Mouse (Mus musculus) liver, postnatal 0 days (tissue): Measurements from ENCODE around the gene Fam149b. TPM values are rescaled to one million over a fixed set of nuclear protein-coding genes. Genes with fewer than 3 reads are reported as not detected.

Source experiments
- ATAC-seq: fragments of 200-750 bp; cut with Nextera tagmentation; 2 replicates; pipeline ENCODE4 v1.8.0; 2017; ENCODE audit warnings: mild to moderate bottlenecking, moderate library complexity
- DNase-seq: peaks from one replicate; pipeline ENCODE4 v3.0.0-alpha.2; 2016
- H3K27ac ChIP-seq: fragments of 300-500 bp; sonication (generic); 2 replicates; pipeline ENCODE4 v1.5.1; 2014; ENCODE audit warnings: antibody characterized with exemption, moderate library complexity, mild to moderate bottlenecking, low read depth
- H3K27me3 ChIP-seq: fragments of 300-500 bp; sonication (generic); 2 replicates; pipeline ENCODE4 v1.6.1; 2014; ENCODE audit warnings: low read length, control low read depth, mixed read lengths; ENCODE audit not compliant: insufficient read depth
- H3K36me3 ChIP-seq: fragments of 300-500 bp; sonication (generic); replicated peaks from 2 replicates; pipeline ENCODE4 v1.6.1; 2014; ENCODE audit warnings: mild to moderate bottlenecking, control low read depth, low read length, moderate library complexity, mixed read lengths; ENCODE audit not compliant: insufficient read depth
- H3K4me1 ChIP-seq: fragments of 300-500 bp; sonication (generic); 2 replicates; pipeline ENCODE4 v1.6.1; 2014; ENCODE audit warnings: antibody characterized with exemption, mild to moderate bottlenecking, control low read depth; ENCODE audit not compliant: insufficient read depth
- H3K4me2 ChIP-seq: fragments of 300-500 bp; sonication (generic); 2 replicates; pipeline ENCODE4 v1.6.1; 2014; ENCODE audit warnings: low read depth, mild to moderate bottlenecking, low read length, moderate library complexity, mixed read lengths
- H3K4me3 ChIP-seq: fragments of 300-500 bp; sonication (generic); 2 replicates; pipeline ENCODE4 v1.5.1; 2014; ENCODE audit warnings: low read depth, low read length
- H3K9ac ChIP-seq: fragments of 300-500 bp; sonication (generic); replicated peaks from 2 replicates; pipeline ENCODE4 v1.6.1; 2014; ENCODE audit warnings: mild to moderate bottlenecking, moderate library complexity
- H3K9me3 ChIP-seq: fragments of 300-500 bp; sonication (generic); 2 replicates; pipeline ENCODE4 v1.6.1; 2016; ENCODE audit warnings: mild to moderate bottlenecking, control low read depth, low read length, mixed read lengths
- CTCF ChIP-seq: sonication (generic); IDR thresholded peaks from 2 replicates; pipeline ENCODE4 v1.5.1; 2016; ENCODE audit warnings: antibody characterized with exemption, low read depth
- EP300 ChIP-seq: IDR thresholded peaks from 2 replicates; pipeline ENCODE4 v1.6.1; 2016; ENCODE audit warnings: antibody characterized with exemption, low read depth, mild to moderate bottlenecking
- WGBS: fragments of 180-500 bp; shearing (Covaris S2); extraction: QIAGEN DNeasy Blood & Tissue Kit; methylation state at CpG from one replicate; pipeline ENCODE4 v1.1.7; 2014; ENCODE audit not compliant: insufficient replicate concordance; 5-methylcytosine and 5-hydroxymethylcytosine counted together
- polyA plus RNA-seq: library from polyadenylated mRNA; unstranded; fragments of >200 nt; fragmentation: Nextera tagmentation; extraction: Ambion mirVana; gene quantifications from 2 replicates; pipeline ENCODE4 v1.2.1, GENCODE M21; 2015

Fam149b gene
- polyA plus RNA-seq, 1 experiment from 2014 or later: 5.7 TPM

DNA sequence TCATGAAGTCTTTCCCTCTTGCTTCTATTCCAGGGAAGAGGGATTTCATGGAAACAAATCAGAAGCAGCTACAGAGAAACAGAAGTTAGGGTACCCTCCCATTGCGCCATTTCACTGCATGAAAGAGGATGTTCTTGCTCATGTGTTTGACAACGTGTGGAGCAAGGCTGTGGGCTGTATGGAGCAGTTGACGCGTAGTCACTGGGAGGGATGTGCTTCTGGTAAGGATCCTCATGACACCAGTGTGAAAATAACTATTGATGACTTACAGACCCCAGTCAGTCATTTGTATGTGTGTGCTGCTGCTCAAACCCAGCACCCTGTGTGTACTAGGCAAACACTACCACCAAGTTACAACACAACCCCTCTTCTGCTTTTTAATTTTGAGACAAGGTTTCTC, 15.3 kb downstream of the Fam149b start:
- no peak overlapping the region for H3K4me2 ChIP-seq
- ATAC-seq (no peak), DNase-seq (peak; percentile 28)
- H3K4me1 ChIP-seq: no peaks in the 10 kb centered on the region
- no peak overlapping the region for H3K9ac ChIP-seq
- no peaks in the 10 kb centered on the region for H3K27me3 ChIP-seq
- TF ChIP-seq EP300 (no peak), CTCF (no peak)
- H3K27ac ChIP-seq: 0 out of 2 replicates have a peak overlapping the region, but pooled peaks have one; percentile 22
- no peak overlapping the region for H3K4me3 ChIP-seq
- 78% methylated on average over 4 of the region's 4 CpGs for WGBS
- peaks cover 30% of the 10 kb centered on the region for H3K36me3 ChIP-seq
- no peaks in the 10 kb centered on the region for H3K9me3 ChIP-seq

DNA sequence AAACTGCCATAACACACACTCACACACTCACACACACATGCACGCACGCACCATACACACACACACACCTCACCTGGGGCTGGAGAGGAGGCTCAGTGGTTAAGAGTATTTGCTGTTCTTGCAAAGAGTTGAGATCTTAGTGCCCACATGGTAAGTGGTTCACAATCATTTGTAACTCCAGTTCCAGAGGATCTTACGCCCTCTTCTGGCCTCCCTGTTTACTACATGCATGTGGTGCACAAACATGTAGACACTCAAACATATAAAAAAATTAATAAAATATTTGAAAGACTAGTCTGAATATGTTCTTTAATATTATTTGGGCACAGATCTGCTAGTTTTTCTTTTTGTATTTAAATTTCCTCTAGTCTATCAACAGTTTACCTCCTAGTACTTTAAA, 20.3 kb downstream of the Fam149b start:
- 97% methylated on average over 3 of the region's 3 CpGs for WGBS

DNA sequence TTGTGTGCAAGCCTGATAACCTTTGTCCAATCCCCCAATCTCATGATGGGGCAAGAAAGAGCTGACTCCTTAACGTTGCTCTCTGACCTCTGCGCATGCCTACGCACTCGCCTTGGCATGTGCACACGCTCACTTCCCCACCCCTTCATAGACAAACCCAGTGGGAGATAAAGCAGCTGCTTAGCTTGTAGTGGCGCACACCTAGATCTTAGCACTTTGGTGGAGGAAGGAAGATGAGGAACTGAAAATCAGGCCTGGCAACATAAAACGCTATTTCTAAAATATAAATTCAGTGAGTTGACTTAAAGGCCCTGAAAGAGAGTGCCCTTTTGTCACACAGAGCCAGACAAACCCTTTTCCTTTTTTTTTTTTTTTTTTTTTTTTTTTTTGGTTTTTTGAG, 22.8 kb downstream of the Fam149b start:
- H3K4me3 ChIP-seq: no peak overlapping the region
- H3K27me3 ChIP-seq: no peaks in the 10 kb centered on the region
- no peak overlapping the region for H3K9ac ChIP-seq
- DNase-seq (no peak), ATAC-seq (peak; percentile 38; the same call in 1 of the 2 replicates)
- H3K36me3 ChIP-seq: peaks cover 10% of the 10 kb centered on the region; the same call in 1 of the 2 replicates
- no peaks in the 10 kb centered on the region for H3K9me3 ChIP-seq
- WGBS: 48% methylated on average over 7 of the region's 7 CpGs
- H3K27ac ChIP-seq: no peak overlapping the region
- H3K4me1 ChIP-seq: no peaks in the 10 kb centered on the region
- no peak for TF ChIP-seq CTCF
- TF ChIP-seq EP300: no peak
- H3K4me2 ChIP-seq: no peak overlapping the region

More for the DNA sequence above, 20.3 kb downstream of the Fam149b start:
- no peaks in the 10 kb centered on the region for H3K4me1 ChIP-seq
- no peaks in the 10 kb centered on the region for H3K9me3 ChIP-seq
- peaks cover 16% of the 10 kb centered on the region for H3K36me3 ChIP-seq
- no peak overlapping the region for H3K4me3 ChIP-seq
- TF ChIP-seq EP300: no peak
- peak; percentile 49 for TF ChIP-seq CTCF
- no peak overlapping the region for H3K27ac ChIP-seq
- no peaks in the 10 kb centered on the region for H3K27me3 ChIP-seq
- ATAC-seq (no peak), DNase-seq (peak; percentile 39)
- H3K4me2 ChIP-seq: no peak overlapping the region
- no peak overlapping the region for H3K9ac ChIP-seq

DNA sequence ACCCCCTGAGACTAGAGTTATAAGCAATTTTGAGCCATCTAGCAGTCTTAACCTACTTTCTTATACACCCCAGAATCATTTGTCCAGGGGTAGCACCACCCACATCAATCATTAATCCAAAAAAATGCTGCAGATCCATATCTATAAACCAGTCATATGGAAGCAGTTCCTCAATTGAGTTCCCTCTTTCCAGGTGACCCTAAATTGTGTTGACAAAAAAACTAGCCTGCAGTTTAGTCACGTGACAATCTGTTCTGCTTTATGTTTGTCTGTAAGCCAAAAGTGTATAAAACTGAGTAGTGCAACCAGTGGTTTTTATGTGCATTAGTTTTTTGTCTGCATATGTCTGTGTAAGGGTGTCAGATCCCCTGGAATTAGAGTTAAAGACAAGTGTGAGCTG, 23.9 kb downstream of the Fam149b start:
- 61% methylated on average over 1 of the region's 1 CpGs for WGBS
- ATAC-seq: no peak
- Histone ChIP-seq H3K4me3 (no peak overlapping the region), H3K27me3 (no peaks in the 10 kb centered on the region), H3K27ac (no peak overlapping the region), H3K36me3 (peaks cover 14% of the 10 kb centered on the region), H3K4me2 (no peak overlapping the region), H3K4me1 (peaks cover under 1% of the 10 kb centered on the region; the same call in 1 of the 2 replicates), H3K9ac (no peak overlapping the region), H3K9me3 (no peaks in the 10 kb centered on the region)
- no peak for TF ChIP-seq CTCF
- TF ChIP-seq EP300: no peak
- no peak for DNase-seq

DNA sequence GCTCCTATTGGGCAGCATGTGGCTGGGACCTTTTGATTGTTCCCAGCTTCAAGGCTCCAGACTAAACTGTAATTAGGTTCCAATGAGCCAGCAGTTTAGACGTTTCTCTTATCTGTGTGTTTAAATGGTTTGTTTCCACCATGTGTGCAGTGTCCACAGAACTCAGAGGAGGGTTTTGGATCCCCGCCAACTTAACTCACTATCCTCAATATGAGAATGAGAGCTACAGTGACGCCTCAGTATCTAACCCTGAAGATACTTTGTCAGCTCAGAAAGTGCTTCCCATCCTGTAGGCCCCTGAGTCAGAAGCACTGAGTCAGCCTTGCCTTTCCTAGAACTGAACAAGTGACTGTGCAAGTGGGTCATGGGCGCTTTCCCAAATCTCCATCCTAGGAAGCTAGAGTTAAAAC, 29.2 kb downstream of the Fam149b start:
- DNase-seq: peak; percentile 49
- peaks cover 18% of the 10 kb centered on the region for H3K4me1 ChIP-seq
- no peak overlapping the region for H3K9ac ChIP-seq
- TF ChIP-seq CTCF (no peak), EP300 (peak; percentile 32; the same call in 1 of the 2 replicates)
- no peaks in the 10 kb centered on the region for H3K9me3 ChIP-seq
- H3K27ac ChIP-seq: no peak overlapping the region; the same call in 1 of the 2 replicates
- 36% methylated on average over 4 of the region's 4 CpGs for WGBS
- H3K4me2 ChIP-seq: no peak overlapping the region
- ATAC-seq: peak; percentile 66
- peaks cover 16% of the 10 kb centered on the region for H3K36me3 ChIP-seq
- H3K27me3 ChIP-seq: no peaks in the 10 kb centered on the region
- H3K4me3 ChIP-seq: no peak overlapping the region

DNA sequence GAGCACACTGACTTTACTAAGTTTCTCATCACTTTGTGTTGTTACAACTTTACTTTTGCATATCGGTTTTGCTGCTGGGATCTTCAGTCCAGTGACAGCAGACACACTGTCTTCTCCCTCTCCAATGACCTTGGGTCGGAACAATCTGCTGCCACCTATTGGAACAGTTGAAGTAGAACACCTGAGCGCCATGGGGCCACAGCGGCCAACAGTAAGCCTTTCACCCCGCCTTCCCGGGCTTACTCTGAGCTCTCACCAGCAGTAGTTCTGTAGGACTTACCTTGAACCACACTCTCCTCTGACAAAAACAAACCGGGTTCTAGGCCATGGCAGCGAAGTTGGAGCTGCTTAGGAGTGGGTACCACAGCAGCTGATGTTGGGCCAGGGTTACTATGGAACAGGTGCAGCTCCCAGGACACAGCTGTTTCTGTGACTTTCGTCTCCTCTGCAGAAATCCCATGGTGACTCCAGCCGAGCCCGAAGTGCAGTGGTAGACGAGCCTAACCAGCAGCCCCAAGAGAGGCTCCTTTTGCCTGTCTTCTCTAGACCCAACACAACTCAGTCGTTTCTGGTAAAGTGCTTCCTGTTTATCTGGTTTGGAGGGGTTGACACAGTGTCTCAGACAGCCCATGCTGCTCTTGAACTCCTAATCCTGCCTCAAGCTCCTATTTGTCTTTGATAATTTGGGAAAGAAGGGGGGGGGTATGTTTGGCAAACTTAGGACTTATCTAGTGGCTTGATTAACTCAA, 30.5 kb downstream of the Fam149b start:
- peak overlapping the region; percentile 48; the same call in 1 of the 2 replicates for H3K27ac ChIP-seq
- WGBS: 22% methylated on average over 13 of the region's 13 CpGs
- TF ChIP-seq CTCF: peak; percentile 81
- TF ChIP-seq EP300: no peak
- H3K36me3 ChIP-seq: peaks cover 24% of the 10 kb centered on the region
- ATAC-seq: peak; percentile 83
- 0 out of 2 replicates have a peak overlapping the region, but pooled peaks have one; percentile 30 for H3K9ac ChIP-seq
- H3K4me3 ChIP-seq: no peak overlapping the region
- H3K4me1 ChIP-seq: peaks cover 18% of the 10 kb centered on the region
- DNase-seq: peak; percentile 72
- H3K27me3 ChIP-seq: no peaks in the 10 kb centered on the region
- H3K4me2 ChIP-seq: peak overlapping the region; percentile 47
- H3K9me3 ChIP-seq: no peaks in the 10 kb centered on the region
